Mouse (Mus musculus): Measurements from ENCODE around the gene Tnfrsf17. TPM values are rescaled to one million over a fixed set of nuclear protein-coding genes. Genes with fewer than 3 reads are reported as not detected.
A peak's percentile ranks its signal among the peaks of the same experiment; 100 is the strongest.

Gene Tnfrsf17
- polyA plus RNA-seq, 1 experiment = 0.27 TPM

GRCm38 (mm10) chr16:11366851-11367250, 53.2 kb downstream of the Tnfrsf17 start:
- Histone ChIP-seq H3K27ac (ENCODE audit: insufficient read depth, low read depth, low read length) (peak overlapping the region; percentile 99), H3K4me3 (ENCODE audit: insufficient read depth, low read depth, low read length) (no peak overlapping the region), H3K27me3 (replicated peaks; ENCODE audit: control insufficient read depth, insufficient read depth, low read length) (no peaks in the 10 kb centered on the region), H3K4me1 (ENCODE audit: control insufficient read depth, insufficient read depth, low read length) (peaks cover 59% of the 10 kb centered on the region), H3K36me3 (ENCODE audit: control insufficient read depth, insufficient read depth, low read length) (no peaks in the 10 kb centered on the region; the same call in 1 of the 2 replicates)
- WGBS = 58% methylated on average over 1 of the region's 1 CpGs
- DNase-seq = peak; percentile 61
- TF ChIP-seq CTCF (conservative IDR thresholded peaks at IDR 0.05; ENCODE audit: insufficient read depth, insufficient read length, low read depth, low read length) (no peak), POLR2A (IDR thresholded peaks at IDR 0.05; ENCODE audit: low read depth, low read length) (no peak)

- Histone ChIP-seq H3K27me3 (replicated peaks; ENCODE audit: control insufficient read depth, insufficient read depth, low read length) (no peaks in the 10 kb centered on the region), H3K4me1 (ENCODE audit: control insufficient read depth, insufficient read depth, low read length) (peaks cover 59% of the 10 kb centered on the region), H3K4me3 (ENCODE audit: insufficient read depth, low read depth, low read length) (no peak overlapping the region), H3K36me3 (ENCODE audit: control insufficient read depth, insufficient read depth, low read length) (no peaks in the 10 kb centered on the region; the same call in 1 of the 2 replicates), H3K27ac (ENCODE audit: insufficient read depth, low read depth, low read length) (peak overlapping the region; percentile 54)
- no peak for TF ChIP-seq CTCF (conservative IDR thresholded peaks at IDR 0.05; ENCODE audit: insufficient read depth, insufficient read length, low read depth, low read length)
- TF ChIP-seq POLR2A (IDR thresholded peaks at IDR 0.05; ENCODE audit: low read depth, low read length) = no peak
- 73% methylated on average over 3 of the region's 3 CpGs for WGBS
- peak; percentile 73 for DNase-seq
Observed at GRCm38 (mm10) chr16:11368412-11368811, 54.8 kb downstream of the Tnfrsf17 start.

GRCm38 (mm10) chr16:11369162-11369561, 55.5 kb downstream of the Tnfrsf17 start:
- H3K4me3 ChIP-seq (ENCODE audit: insufficient read depth, low read depth, low read length) = no peak overlapping the region
- 40% methylated on average over 4 of the region's 4 CpGs for WGBS
- peak overlapping the region; percentile 54 for H3K27ac ChIP-seq (ENCODE audit: insufficient read depth, low read depth, low read length)
- no peaks in the 10 kb centered on the region; the same call in 1 of the 2 replicates for H3K36me3 ChIP-seq (ENCODE audit: control insufficient read depth, insufficient read depth, low read length)
- H3K4me1 ChIP-seq (ENCODE audit: control insufficient read depth, insufficient read depth, low read length) = peaks cover 58% of the 10 kb centered on the region
- TF ChIP-seq POLR2A (IDR thresholded peaks at IDR 0.05; ENCODE audit: low read depth, low read length) = no peak
- TF ChIP-seq CTCF (conservative IDR thresholded peaks at IDR 0.05; ENCODE audit: insufficient read depth, insufficient read length, low read depth, low read length) = no peak
- no peak for DNase-seq
- H3K27me3 ChIP-seq (replicated peaks; ENCODE audit: control insufficient read depth, insufficient read depth, low read length) = no peaks in the 10 kb centered on the region

- TF ChIP-seq CTCF (conservative IDR thresholded peaks at IDR 0.05; ENCODE audit: insufficient read depth, insufficient read length, low read depth, low read length) (no peak), POLR2A (IDR thresholded peaks at IDR 0.05; ENCODE audit: low read depth, low read length) (no peak)
- Histone ChIP-seq H3K36me3 (ENCODE audit: control insufficient read depth, insufficient read depth, low read length) (no peaks in the 10 kb centered on the region; the same call in 1 of the 2 replicates), H3K27ac (ENCODE audit: insufficient read depth, low read depth, low read length) (peak overlapping the region; percentile 54)
Observed at GRCm38 (mm10) chr16:11369642-11370041, 56.0 kb downstream of the Tnfrsf17 start.

More at GRCm38 (mm10) chr16:11369642-11370041, 56.0 kb downstream of the Tnfrsf17 start:
- peaks cover 53% of the 10 kb centered on the region for H3K4me1 ChIP-seq (ENCODE audit: control insufficient read depth, insufficient read depth, low read length)
- H3K27me3 ChIP-seq (replicated peaks; ENCODE audit: control insufficient read depth, insufficient read depth, low read length) = no peaks in the 10 kb centered on the region
- DNase-seq = peak; percentile 72
- H3K4me3 ChIP-seq (ENCODE audit: insufficient read depth, low read depth, low read length) = no peak overlapping the region
- 6% methylated on average over 1 of the region's 1 CpGs for WGBS

Other genes with a start within 250 kb of the Tnfrsf17 start
- 125 and 145 TPM in 2 replicates for gene Litaf, start 247.7 kb upstream of the Tnfrsf17 start, polyA plus RNA-seq (2012; rRNA removed)
- 26.7 and 28.2 TPM in 2 replicates for gene Txndc11, start 179.2 kb upstream of the Tnfrsf17 start, polyA plus RNA-seq (2012; rRNA removed)
- gene Zc3h7a, start 137.4 kb upstream of the Tnfrsf17 start, polyA plus RNA-seq (2012; rRNA removed) = 29.5 and 32.9 TPM in 2 replicates
- 6.1 and 9.5 TPM in 2 replicates for gene Rsl1d1, start 110.5 kb upstream of the Tnfrsf17 start, polyA plus RNA-seq (2012; rRNA removed)
- 17.4 and 19.1 TPM in 2 replicates for gene Gspt1, start 59.5 kb upstream of the Tnfrsf17 start, polyA plus RNA-seq (2012; rRNA removed)
- gene Snx29, start 9.1 kb downstream of the Tnfrsf17 start, polyA plus RNA-seq (2012; rRNA removed) = 64.8 and 75.4 TPM in 2 replicates